Mouse (Mus musculus) stomach, postnatal 0 days (tissue): ENCODE measurements at regions not wholly inside any gene's neighbourhood (a gene's known extent, or its start where the extent isn't known, plus 50 kb on each side); places are given as distances from the start of the nearest gene placed in this dataset.

Experiments
- ATAC-seq: fragments of 200-750 bp; cut with Nextera tagmentation; 2 replicates; pipeline ENCODE4 v1.8.0; 2017; ENCODE audit not compliant: low FRiP score, low TSS enrichment
- DNase-seq: peaks from one replicate; pipeline ENCODE4 v3.0.0-alpha.2; 2016; ENCODE audit warnings: low spot score
- H3K27ac ChIP-seq: fragments of 300-500 bp; sonication (generic); replicated peaks from 2 replicates; pipeline ENCODE4 v1.5.1; 2014; ENCODE audit warnings: mild to moderate bottlenecking, control low read depth
- H3K27me3 ChIP-seq: fragments of 300-500 bp; sonication (generic); 2 replicates; pipeline ENCODE4 v1.6.1; 2014; ENCODE audit warnings: low read length; ENCODE audit not compliant: control insufficient read depth, insufficient read depth
- H3K36me3 ChIP-seq: fragments of 300-500 bp; sonication (generic); 2 replicates; pipeline ENCODE4 v1.6.1; 2014; ENCODE audit warnings: low read length, mixed read lengths; ENCODE audit not compliant: control insufficient read depth, insufficient read depth
- H3K4me1 ChIP-seq: fragments of 300-500 bp; sonication (generic); replicated peaks from 2 replicates; pipeline ENCODE4 v1.6.1; 2014; ENCODE audit warnings: antibody characterized with exemption; ENCODE audit not compliant: control insufficient read depth, insufficient read depth
- H3K4me2 ChIP-seq: fragments of 300-500 bp; sonication (generic); replicated peaks from 2 replicates; pipeline ENCODE4 v1.6.1; 2014; ENCODE audit warnings: low read depth, mild to moderate bottlenecking, control low read depth, moderate library complexity
- H3K4me3 ChIP-seq: fragments of 300-500 bp; sonication (generic); 2 replicates; pipeline ENCODE4 v1.5.1; 2014; ENCODE audit warnings: low read depth, low read length, control low read depth
- H3K9ac ChIP-seq: fragments of 300-500 bp; sonication (generic); 2 replicates; pipeline ENCODE4 v1.6.1; 2014; ENCODE audit warnings: mild to moderate bottlenecking, low read length, control low read depth, mixed read lengths
- H3K9me3 ChIP-seq: fragments of 300-500 bp; sonication (generic); 2 replicates; pipeline ENCODE4 v1.6.1; 2016; ENCODE audit warnings: low read length; ENCODE audit not compliant: control insufficient read depth
- CTCF ChIP-seq: IDR thresholded peaks from 2 replicates; pipeline ENCODE4 v1.5.1; 2016; ENCODE audit warnings: antibody characterized with exemption, low read depth, mild to moderate bottlenecking, moderate library complexity
- EP300 ChIP-seq: optimal IDR thresholded peaks from 2 replicates; pipeline ENCODE3; 2016; ENCODE audit warnings: antibody characterized with exemption
- WGBS: fragments of 180-500 bp; shearing (Covaris S2); extraction: QIAGEN DNeasy Blood & Tissue Kit; methylation state at CpG from one replicate; pipeline ENCODE4 v1.1.7; 2014; 5-methylcytosine and 5-hydroxymethylcytosine counted together

DNA sequence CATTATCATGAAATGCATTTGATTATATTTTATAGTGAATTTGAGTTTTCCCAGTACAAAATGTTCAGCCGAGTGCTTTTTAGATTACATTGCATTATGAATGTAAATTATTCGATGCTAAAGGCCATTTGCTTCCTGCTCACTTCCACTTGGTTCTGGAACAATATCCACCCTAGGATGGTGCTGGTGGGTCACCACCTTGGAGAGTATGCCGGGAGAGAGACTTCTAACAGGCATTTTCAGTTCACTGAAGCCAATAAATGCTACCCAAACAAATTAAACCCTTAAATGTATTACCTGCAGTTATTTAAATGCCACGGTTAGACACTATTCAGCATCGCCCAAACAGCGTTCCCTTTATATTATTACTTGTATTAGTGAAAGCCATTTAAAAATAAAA lies 159.6 kb downstream of the 1190002N15Rik start:
- Histone ChIP-seq H3K4me1 (no peaks in the 10 kb centered on the region), H3K9me3 (no peaks in the 10 kb centered on the region), H3K4me3 (no peak overlapping the region), H3K27ac (no peak overlapping the region), H3K9ac (no peak overlapping the region), H3K4me2 (no peak overlapping the region), H3K36me3 (no peaks in the 10 kb centered on the region), H3K27me3 (no peaks in the 10 kb centered on the region)
- 80% methylated on average over 6 of the region's 6 CpGs for WGBS
- DNase-seq (no peak), ATAC-seq (no peak)
- TF ChIP-seq EP300 (no peak), CTCF (no peak)

DNA sequence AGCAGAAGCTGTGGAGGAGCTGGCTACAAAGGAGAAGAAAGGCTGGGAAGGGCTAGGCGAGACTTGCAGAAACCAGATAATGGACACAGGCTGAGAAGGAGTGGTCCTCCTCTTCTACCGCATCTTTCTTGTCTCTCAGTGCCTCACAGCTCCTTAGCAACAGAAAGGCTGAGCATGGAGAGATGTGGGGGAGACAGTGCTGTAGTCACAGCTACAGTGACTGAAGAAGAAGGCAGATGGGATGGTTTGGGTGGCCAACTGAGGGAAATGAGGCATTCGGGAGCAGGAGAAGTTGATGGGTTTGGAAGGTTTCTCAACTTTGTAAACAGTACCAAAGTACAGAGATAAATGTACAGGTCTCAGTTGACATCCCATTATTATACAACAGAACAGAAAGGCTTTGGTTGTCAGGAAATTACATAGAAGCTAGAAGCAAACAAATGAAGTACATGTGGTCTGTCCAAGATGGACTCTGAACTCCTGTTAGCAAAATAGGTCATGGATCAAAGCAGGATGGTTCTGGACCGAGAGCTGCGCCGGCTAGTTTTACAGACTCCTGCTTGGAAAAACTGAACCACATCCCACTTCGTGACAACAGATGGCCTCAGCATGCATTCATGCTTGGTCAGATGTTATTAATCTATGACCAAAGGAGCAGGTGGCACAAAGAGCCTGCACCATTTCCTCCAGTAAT lies 160.4 kb downstream of the 1190002N15Rik start:
- ATAC-seq (no peak), DNase-seq (no peak)
- no peak overlapping the region for H3K4me2 ChIP-seq
- H3K36me3 ChIP-seq, result no peaks in the 10 kb centered on the region
- H3K9me3 ChIP-seq, result no peaks in the 10 kb centered on the region
- no peaks in the 10 kb centered on the region for H3K4me1 ChIP-seq
- no peak for TF ChIP-seq EP300
- no peak for TF ChIP-seq CTCF
- H3K4me3 ChIP-seq, result no peak overlapping the region
- H3K27ac ChIP-seq, result no peak overlapping the region
- H3K9ac ChIP-seq, result no peak overlapping the region
- H3K27me3 ChIP-seq, result no peaks in the 10 kb centered on the region
- 71% methylated on average over 7 of the region's 7 CpGs for WGBS

DNA sequence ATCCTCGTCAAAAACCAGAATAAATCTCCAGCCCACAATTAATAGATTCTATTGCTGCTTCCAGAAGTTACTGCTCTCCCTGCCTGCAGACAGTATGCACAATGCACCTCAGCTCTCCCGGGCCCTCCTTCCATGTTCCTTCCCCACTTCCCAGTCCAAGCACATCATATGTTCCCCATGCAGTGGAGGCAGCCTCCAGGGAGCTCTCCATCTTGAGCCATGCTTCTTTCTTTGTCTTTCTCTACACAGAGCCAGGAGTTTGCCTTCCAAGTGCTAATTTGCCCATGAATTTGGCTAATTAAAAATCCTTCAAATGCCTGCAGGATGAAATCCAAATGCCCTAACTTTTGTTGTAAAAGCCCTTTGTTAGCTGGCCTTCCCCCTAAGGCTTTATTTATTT lies 166.9 kb downstream of the 1190002N15Rik start:
- H3K4me2 ChIP-seq, result no peak overlapping the region
- no peaks in the 10 kb centered on the region for H3K36me3 ChIP-seq
- no peak overlapping the region for H3K4me3 ChIP-seq
- WGBS, result 81% methylated on average over 2 of the region's 2 CpGs
- no peak for ATAC-seq
- no peak overlapping the region for H3K27ac ChIP-seq
- H3K27me3 ChIP-seq, result no peaks in the 10 kb centered on the region
- H3K9ac ChIP-seq, result no peak overlapping the region
- no peak for DNase-seq
- TF ChIP-seq CTCF (no peak), EP300 (no peak)
- no peaks in the 10 kb centered on the region for H3K9me3 ChIP-seq
- no peaks in the 10 kb centered on the region for H3K4me1 ChIP-seq

DNA sequence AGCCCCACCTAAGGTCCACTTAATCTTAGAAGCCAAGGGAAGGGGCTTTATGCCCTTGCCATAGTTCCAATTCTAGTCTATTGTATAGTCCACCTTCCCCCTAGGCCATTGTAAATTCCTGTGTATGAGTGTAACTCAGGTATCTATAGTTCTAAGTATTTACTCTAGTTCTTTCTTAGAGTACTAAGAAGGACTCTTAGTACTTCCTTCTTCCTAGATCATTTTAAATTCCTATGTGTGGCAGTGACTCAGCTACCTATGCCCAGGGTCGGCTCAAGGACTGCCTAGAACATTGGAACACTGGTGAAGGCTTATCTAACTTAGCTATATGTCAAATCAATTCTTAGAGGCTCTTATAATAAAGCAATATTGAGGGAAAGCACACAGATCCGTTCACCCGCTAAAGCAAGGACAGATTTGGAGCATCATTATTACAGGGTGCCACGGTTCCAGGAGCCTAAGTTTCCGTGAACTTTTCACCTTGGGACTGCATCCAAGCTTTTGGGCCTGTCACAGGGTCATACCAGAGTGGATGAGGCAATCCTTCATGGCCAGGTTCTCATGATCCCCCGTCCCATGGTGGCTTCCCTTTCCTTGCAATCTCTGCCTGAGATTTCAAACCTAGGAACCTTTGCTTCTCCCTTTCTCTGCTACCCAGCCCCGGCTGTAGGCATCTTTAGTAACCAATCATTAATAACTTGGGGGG lies 169.5 kb downstream of the 1190002N15Rik start:
- H3K4me2 ChIP-seq, result no peak overlapping the region
- H3K27ac ChIP-seq, result no peak overlapping the region
- ATAC-seq, result no peak
- TF ChIP-seq CTCF (no peak), EP300 (no peak)
- no peak overlapping the region for H3K4me3 ChIP-seq
- no peaks in the 10 kb centered on the region for H3K9me3 ChIP-seq
- no peaks in the 10 kb centered on the region for H3K27me3 ChIP-seq
- H3K36me3 ChIP-seq, result no peaks in the 10 kb centered on the region
- no peaks in the 10 kb centered on the region for H3K4me1 ChIP-seq
- 68% methylated on average over 7 of the region's 7 CpGs for WGBS
- no peak overlapping the region for H3K9ac ChIP-seq
- DNase-seq, result no peak

DNA sequence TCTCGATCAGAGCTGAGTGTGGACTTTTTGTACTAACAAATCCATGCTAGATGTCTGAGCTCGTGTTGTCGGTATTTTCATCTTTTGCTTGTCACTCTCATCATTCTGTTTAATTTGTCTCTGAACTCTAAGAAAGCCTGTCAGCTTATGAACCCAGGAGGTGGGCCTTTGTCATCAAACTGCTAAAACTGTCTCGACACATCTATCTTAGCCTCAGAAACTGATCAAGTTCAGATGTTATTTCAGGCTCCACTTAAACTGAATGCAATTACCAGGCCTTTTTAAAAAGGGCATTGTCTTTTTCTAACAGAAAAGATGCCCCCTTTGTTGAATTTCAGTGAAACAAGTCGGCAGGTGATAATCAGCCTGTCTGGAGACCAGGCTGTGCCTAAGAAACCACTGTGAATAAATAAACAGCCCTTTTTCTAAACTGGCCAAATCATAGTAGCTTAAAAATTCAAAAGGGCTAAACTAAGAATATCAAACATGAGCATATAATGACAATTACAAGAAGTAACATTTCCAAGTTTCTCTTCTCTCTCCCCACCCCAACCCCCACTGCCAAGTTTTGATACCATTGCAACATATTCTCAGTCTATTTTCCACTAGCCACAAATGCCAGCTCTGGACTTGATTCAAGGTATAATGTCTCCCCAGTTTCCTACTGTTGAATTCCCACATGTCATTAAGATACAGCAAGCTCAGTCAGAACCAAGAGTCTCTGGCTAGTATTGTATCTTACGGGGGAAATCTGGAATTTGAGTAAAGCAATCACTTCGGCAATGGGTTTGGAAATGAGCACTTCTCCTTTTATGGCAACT lies 175.8 kb downstream of the 1190002N15Rik start:
- Histone ChIP-seq H3K36me3 (no peaks in the 10 kb centered on the region), H3K27me3 (no peaks in the 10 kb centered on the region), H3K9me3 (no peaks in the 10 kb centered on the region), H3K9ac (no peak overlapping the region), H3K4me3 (no peak overlapping the region), H3K4me2 (no peak overlapping the region), H3K27ac (no peak overlapping the region), H3K4me1 (no peaks in the 10 kb centered on the region)
- TF ChIP-seq EP300, result no peak
- TF ChIP-seq CTCF, result no peak
- 57% methylated on average over 7 of the region's 7 CpGs for WGBS
- ATAC-seq (no peak), DNase-seq (no peak)
